Mouse (Mus musculus): ENCODE data around the gene Urm1.
A peak's percentile ranks its signal among the peaks of the same experiment; 100 is the strongest.
"Not testable (repeated sequence)": the region's sequence is repeated elsewhere in the genome, so short reads cannot be mapped to it uniquely, and the experiment has no call there.

Urm1 gene

DNA sequence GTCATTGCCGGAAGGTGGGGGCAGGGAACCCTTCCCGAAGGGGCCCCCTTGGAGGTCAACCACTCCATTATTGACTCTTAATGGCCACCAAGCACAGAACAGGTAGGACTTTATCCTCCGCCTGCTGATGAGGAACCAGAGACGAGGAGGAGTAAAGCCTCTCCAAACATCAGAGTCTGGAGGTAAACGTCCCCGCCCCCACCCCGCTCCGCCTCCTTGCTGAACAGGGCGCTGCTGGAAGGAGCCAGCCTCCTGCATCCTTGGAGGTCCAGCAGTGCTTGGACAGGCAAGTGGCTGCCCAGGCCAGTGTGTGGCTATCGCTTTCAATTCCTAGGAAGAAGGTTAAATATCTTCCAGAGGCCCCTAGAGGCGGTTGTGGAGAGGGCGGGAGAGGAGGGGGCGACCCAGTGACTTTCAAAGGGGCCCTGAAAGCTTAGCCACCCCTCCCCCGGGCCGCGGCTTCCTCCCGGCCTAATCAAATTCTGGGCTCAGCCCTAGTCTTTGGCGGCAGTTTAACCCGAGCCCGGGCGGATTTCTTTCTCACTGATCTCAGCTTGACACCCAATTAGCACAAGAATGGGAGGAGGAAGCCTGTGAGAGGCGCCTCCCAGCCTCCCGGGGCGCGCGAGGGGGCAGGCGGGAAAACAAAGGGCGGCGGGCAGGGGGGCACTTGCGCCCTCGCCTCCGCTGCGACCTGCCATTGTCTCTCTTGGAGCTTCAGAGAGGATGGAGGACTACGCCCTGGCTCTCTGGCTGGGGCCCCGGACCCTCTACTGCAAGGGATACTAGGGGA lies at the start of gene Urm1:
Gene Urm1 (plus strand): TSS at position 51 of the 793 bp plus-strand sequence.
- DNase-seq (ENCODE audit: low read depth): peak; percentile 73

GRCm38 (mm10) chr2:29770162-29770561 lies 49.7 kb upstream of the Urm1 start:
- no peak for DNase-seq (ENCODE audit: low read depth)

- peak; percentile 81 for DNase-seq (ENCODE audit: low read depth)
These were observed 48.0 kb upstream of the Urm1 start for GRCm38 (mm10) chr2:29771611-29772461.

- DNase-seq (ENCODE audit: low read depth): no peak
These were observed 46.6 kb upstream of the Urm1 start for GRCm38 (mm10) chr2:29773323-29773722.

GRCm38 (mm10) chr2:29781256-29781655 lies 38.6 kb upstream of the Urm1 start:
- DNase-seq (ENCODE audit: low read depth): not testable (repeated sequence)

DNA sequence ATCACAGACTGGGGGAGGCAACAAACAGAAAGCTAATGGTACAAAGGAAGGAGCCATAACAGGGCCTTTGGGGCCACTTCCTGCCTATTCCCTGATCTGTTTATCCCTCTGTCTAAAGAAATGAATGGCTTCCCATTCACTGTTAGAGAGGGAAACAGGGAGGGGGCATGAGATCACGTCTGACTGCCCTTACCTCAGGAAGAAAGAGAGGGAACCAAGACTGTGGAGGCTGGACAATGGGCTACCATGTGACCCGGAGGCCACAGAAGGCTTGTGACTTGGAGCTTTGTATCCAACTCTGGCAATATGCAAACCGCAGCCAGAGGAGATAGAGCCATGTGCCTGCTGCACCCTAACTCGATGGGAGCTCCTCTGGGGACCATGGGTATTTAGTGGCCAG lies 35.6 kb upstream of the Urm1 start:
- DNase-seq (ENCODE audit: low read depth): no peak

DNA sequence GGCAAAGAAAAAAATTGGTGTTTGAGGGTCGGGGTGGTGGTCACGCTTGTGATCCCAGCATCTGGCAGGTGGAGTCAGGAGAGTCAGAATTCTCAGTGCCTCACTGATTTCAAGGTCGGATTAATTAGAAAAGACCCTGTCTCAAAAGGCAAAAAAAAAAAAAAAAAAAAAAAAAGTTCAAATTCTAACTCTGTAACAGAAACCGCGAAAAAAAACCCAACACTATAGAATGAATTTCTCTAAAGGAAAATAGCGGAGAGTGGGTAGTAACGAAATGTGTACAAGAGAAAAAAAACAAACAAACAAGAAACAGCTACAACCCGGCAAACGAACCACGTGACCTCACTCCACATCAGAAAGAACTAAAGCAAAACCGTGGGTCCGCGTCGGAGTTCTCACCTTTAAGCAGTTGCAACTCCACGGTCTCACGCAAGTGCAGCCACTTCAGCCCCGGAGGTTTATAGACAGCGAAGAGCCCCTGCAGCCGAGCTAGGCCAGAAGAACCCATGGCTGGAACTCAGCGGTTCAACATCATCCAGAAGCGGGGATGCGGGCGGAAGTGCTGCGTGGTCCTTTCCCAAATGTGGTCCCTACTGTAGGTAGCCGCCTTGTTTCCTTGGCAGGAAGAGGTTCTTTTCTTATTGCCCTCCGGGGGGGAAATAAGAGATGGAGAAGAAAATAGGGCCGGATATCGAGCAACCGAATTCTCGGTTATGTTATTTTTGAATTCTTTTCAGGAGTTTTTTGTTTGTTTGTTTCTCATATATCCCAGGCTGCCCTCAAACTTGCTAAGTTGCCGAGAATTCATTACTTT lies 32.6 kb upstream of the Urm1 start, which contains the start of gene Coq4:
Gene Coq4 (plus strand): TSS at position 390 of the 814 bp plus-strand sequence.
- DNase-seq (ENCODE audit: low read depth): peak; percentile 95

- DNase-seq (ENCODE audit: low read depth): peak; percentile 84
These were observed 31.8 kb upstream of the Urm1 start, which contains the start of gene Trub2 for GRCm38 (mm10) chr2:29787937-29788681. Gene Trub2, minus strand, starts transcription at chr2:29788502.

DNA sequence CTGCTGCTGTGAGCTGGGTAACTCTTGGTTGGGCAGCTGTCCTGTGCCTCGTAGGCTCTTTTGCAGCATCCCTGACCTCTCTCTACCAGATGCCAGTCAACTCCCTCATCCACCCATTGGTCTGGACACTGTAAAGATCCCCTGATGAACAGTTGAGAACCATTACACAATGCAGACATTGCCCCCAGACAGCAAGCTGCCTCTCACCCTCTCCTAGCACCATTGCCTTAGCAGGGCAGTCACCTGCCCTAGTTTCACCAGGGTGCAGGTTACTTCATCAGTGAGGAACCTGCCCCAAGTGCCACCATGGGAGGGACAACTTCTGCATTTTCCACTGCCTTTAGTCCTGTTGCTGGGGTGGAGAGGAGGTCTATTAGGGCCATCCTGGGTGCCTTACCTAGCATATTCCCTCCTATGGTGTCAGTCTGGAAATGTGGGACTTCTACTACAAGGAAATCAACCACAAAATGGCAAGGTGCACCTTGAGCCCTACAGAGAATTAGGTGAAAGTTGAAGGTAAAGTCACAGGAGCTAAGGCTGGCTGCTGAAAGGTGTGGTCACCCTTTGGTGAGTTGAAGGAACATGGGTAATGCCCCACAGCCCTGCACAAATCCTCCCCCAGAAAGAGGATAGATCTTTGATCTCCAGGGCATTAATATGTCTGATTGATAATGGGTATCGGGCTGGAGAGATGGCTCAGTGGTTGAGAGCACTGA lies 26.9 kb upstream of the Urm1 start:
- no peak for DNase-seq (ENCODE audit: low read depth)

DNA sequence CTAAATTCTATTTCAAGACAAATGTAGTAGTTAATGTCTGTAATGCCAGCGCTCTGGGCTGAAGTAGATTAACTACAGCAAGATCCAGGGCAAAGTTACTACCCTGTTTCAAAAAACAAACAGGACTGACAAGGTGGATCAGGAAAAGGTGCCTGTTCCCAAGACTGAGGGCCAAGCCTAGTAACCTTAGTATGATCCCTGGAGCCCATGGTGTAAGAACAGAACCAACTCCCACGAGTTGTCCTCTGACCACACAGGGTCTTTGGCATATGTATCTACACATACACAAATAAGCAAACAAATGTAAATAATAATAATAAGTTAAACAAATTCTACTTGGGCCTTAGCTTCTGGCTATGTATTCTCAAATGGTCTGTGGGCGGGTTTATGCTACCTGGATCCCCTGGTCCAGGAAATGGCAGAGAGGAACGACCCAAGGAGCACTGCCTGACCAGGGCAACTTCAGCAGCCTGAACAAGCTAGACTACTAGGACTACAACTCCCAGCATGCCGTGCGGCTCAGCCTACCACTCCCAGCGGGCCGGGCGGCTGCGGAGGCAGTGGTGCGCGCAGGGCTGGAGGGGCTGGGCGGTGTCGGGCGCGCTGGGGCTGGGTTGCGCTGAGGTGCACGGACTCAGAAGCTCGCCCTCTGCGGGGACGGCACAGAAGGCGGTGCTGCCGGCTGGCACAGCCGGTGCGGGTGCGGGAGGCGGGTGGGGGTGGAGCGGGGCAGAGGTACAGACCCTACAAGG lies 17.6 kb upstream of the Urm1 start, which contains the start of gene Slc27a4:
Gene Slc27a4 (plus strand): TSS at position 560 of the 752 bp plus-strand sequence.
- peak; percentile 94 for DNase-seq (ENCODE audit: low read depth)

GRCm38 (mm10) chr2:29802827-29803201 lies 17.1 kb upstream of the Urm1 start:
- DNase-seq (ENCODE audit: low read depth): no peak

DNA sequence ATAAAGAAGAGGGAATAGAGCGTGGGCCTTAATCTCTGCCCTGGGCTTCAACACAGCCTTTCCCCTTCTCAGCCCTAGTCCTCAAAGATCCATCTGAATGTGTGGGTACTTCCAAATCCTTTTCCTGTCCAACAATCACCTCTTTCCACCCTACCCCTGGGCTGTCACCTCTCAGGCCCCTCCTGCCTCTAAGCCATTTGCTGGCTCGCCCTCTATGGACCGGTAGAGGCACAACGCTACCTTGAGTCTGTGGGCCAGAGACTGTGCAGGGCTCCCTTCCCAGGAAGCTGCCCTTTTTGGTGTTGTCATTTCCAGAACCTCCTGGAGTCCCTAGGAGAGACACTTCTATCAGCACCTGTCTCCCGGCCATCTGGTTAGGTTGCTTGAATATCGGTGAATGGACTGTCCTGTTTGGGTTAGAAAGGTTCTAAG lies 16.5 kb upstream of the Urm1 start:
- DNase-seq (ENCODE audit: low read depth): peak; percentile 55

GRCm38 (mm10) chr2:29815678-29816371 lies 4.0 kb upstream of the Urm1 start:
- no peak for DNase-seq (ENCODE audit: low read depth)

- DNase-seq (ENCODE audit: low read depth): peak; percentile 91
These were observed 2.2 kb upstream of the Urm1 start for GRCm38 (mm10) chr2:29817426-29818232.

DNA sequence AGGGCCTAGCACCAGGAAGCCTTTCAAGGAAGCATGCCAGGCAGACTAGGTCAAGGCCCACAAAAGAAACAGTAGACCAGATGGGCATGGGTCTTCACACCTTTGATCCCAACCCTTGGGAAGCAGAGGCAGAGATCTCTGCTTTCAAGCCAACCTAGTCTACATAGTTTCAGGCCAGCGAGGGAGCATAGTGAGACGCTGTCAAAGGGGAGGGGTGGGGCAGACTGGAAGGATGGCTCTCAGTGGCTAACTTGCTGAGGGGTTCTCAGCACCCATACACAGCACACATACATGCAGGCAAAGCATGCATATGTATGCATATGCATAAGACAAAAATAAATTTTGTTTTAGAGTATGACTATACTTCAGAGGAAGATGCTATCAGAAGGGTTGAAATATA lies 512 bp upstream of the Urm1 start:
- no peak for DNase-seq (ENCODE audit: low read depth)

DNA sequence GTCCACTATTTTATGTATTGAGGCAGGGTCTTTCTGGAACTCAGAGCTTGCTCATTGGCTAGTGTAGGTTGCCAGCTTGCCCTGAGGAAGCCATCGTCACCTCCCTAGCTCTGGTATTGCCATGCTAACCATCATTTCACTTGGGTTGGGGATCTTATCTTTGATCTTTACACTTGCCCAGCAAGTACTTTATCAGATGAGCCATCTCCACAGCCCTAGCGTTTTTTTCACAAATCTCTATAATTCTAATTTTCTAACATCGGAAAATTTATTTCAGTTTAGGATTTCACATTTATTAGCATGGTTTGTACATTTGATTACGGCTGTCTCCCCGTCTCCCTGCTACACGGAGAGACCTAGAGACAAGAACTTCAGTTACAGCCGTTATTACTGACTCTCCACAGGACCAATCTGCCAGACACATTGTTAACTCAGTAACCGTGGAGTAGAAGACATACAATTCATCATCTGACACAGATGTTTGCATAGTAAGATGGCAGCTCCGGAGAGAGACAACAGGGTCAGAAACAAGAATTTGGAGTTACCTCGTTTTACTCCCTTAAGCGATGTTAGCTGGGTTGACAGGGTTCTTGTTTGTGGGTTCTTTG lies 6.5 kb downstream of the Urm1 start:
- DNase-seq (ENCODE audit: low read depth): peak; percentile 13

DNA sequence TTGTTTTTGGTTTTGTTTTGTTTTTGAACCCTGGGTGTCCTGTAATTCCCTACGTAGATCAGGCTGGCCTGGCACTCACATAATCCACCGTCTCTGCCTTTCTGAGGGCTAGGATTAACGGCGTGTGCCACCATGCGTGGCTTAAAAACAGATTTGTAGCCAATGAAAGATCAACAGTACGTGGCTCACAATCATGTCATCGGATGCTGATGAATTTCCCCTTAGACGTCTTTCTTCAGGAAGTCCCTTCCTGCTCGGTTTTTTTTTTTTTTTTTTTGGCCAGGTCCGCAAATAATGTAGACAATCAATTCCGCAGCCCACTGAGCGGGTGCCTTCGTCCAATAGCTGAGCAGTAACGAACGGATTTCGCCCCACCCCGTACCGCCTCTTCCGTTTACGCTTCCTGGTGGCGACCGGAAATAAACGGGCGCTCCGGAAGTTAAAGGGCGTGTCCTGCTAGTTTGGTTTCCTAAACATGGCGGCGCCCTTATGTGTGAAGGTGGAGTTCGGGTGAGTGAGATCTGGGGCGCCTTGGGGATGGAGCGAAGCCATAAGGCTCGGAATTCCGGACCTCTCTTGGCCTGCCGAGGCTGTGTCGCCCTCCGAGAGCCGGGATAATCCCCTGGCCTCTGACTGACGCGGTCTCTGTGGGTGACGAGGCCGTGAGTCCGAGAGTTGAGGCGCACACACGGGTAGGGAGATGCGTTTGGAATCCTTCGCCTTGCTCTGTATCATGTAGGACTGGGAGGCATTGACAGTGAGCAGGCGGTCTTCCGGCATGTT lies 7.2 kb downstream of the Urm1 start:
- DNase-seq (ENCODE audit: low read depth): peak; percentile 98

Data from NIH3T3 (cell line).